Mouse (Mus musculus): ENCODE results near the gene Zcchc7.

- TF ChIP-seq GATA1 (IDR thresholded peaks at IDR 0.05; ENCODE audit: borderline replicate concordance, low read length) (no peak), FLI1 (IDR thresholded peaks at IDR 0.05; ENCODE audit: low read length) (no peak)
These were observed 210.1 kb downstream of the Zcchc7 start for GRCm38 (mm10) chr4:44965736-44966135.

Measured in megakaryocyte, embryonic 14.5 days (primary cell).